Mouse (Mus musculus): Measurements from ENCODE around the gene Fam117a. TPM values are rescaled to one million over a fixed set of nuclear protein-coding genes. Genes with fewer than 3 reads are reported as not detected.

The Fam117a gene
- polyA plus RNA-seq, 1 experiment from 2014 or later = 3.0 TPM

GRCm38 (mm10) chr11:95380711-95381110 lies 43.9 kb downstream of the Fam117a start:
- Histone ChIP-seq H3K4me3 (ENCODE audit: low read length) (no peak overlapping the region), H3K9ac (ENCODE audit: low read depth, low read length) (no peak overlapping the region), H3K4me1 (ENCODE audit: control insufficient read depth, insufficient read depth, low read depth, low read length) (peaks cover 7% of the 10 kb centered on the region), H3K9me3 (ENCODE audit: control insufficient read depth, low read length) (no peaks in the 10 kb centered on the region), H3K36me3 (ENCODE audit: control insufficient read depth, insufficient read depth, low read length) (no peaks in the 10 kb centered on the region), H3K4me2 (ENCODE audit: low read length) (no peak overlapping the region), H3K27me3 (replicated peaks; ENCODE audit: control insufficient read depth, insufficient read depth, low read length) (no peaks in the 10 kb centered on the region), H3K27ac (ENCODE audit: low read depth, low read length) (no peak overlapping the region)
- no peak for ATAC-seq
- WGBS = 95% methylated on average over 7 of the region's 7 CpGs

GRCm38 (mm10) chr11:95381146-95381545 lies 44.3 kb downstream of the Fam117a start:
- Histone ChIP-seq H3K4me2 (ENCODE audit: low read length) (no peak overlapping the region), H3K4me3 (ENCODE audit: low read length) (no peak overlapping the region), H3K9me3 (ENCODE audit: control insufficient read depth, low read length) (no peaks in the 10 kb centered on the region), H3K27me3 (replicated peaks; ENCODE audit: control insufficient read depth, insufficient read depth, low read length) (no peaks in the 10 kb centered on the region), H3K36me3 (ENCODE audit: control insufficient read depth, insufficient read depth, low read length) (no peaks in the 10 kb centered on the region), H3K9ac (ENCODE audit: low read depth, low read length) (no peak overlapping the region), H3K4me1 (ENCODE audit: control insufficient read depth, insufficient read depth, low read depth, low read length) (peaks cover 11% of the 10 kb centered on the region), H3K27ac (ENCODE audit: low read depth, low read length) (no peak overlapping the region)
- no peak for ATAC-seq
- WGBS = 100% methylated on average over 1 of the region's 1 CpGs

- WGBS = 96% methylated on average over 5 of the region's 5 CpGs
- Histone ChIP-seq H3K36me3 (ENCODE audit: control insufficient read depth, insufficient read depth, low read length) (peaks cover 11% of the 10 kb centered on the region), H3K4me3 (ENCODE audit: low read length) (no peak overlapping the region), H3K9ac (ENCODE audit: low read depth, low read length) (no peak overlapping the region), H3K4me2 (ENCODE audit: low read length) (no peak overlapping the region), H3K27ac (ENCODE audit: low read depth, low read length) (no peak overlapping the region), H3K27me3 (replicated peaks; ENCODE audit: control insufficient read depth, insufficient read depth, low read length) (no peaks in the 10 kb centered on the region), H3K9me3 (ENCODE audit: control insufficient read depth, low read length) (no peaks in the 10 kb centered on the region), H3K4me1 (ENCODE audit: control insufficient read depth, insufficient read depth, low read depth, low read length) (peaks cover 12% of the 10 kb centered on the region)
- no peak for ATAC-seq
Observed at GRCm38 (mm10) chr11:95383331-95383986, 46.6 kb downstream of the Fam117a start.

- H3K27me3 ChIP-seq (replicated peaks; ENCODE audit: control insufficient read depth, insufficient read depth, low read length) = no peaks in the 10 kb centered on the region
- WGBS = 41% methylated on average over 9 of the region's 9 CpGs
- peak overlapping the region; percentile 90 for H3K4me3 ChIP-seq (ENCODE audit: low read length)
- H3K36me3 ChIP-seq (ENCODE audit: control insufficient read depth, insufficient read depth, low read length) = peaks cover 11% of the 10 kb centered on the region
- H3K27ac ChIP-seq (ENCODE audit: low read depth, low read length) = 0 out of 2 replicates have a peak overlapping the region, but pooled peaks have one; percentile 6
- ATAC-seq = no peak
- H3K9ac ChIP-seq (ENCODE audit: low read depth, low read length) = peak overlapping the region; percentile 47; the same call in 1 of the 2 replicates
- peak overlapping the region; percentile 46 for H3K4me2 ChIP-seq (ENCODE audit: low read length)
- no peaks in the 10 kb centered on the region for H3K9me3 ChIP-seq (ENCODE audit: control insufficient read depth, low read length)
- H3K4me1 ChIP-seq (ENCODE audit: control insufficient read depth, insufficient read depth, low read depth, low read length) = peaks cover 12% of the 10 kb centered on the region
Observed at GRCm38 (mm10) chr11:95384004-95384318, 47.1 kb downstream of the Fam117a start.

GRCm38 (mm10) chr11:95384319-95384972 lies 47.6 kb downstream of the Fam117a start, which contains the start of gene Slc35b1:
TSS of gene Slc35b1 (plus strand) at chr11:95384692.
- Histone ChIP-seq H3K9ac (ENCODE audit: low read depth, low read length) (peak within 1 kb of the TSS; percentile 81), H3K27ac (ENCODE audit: low read depth, low read length) (peak within 1 kb of the TSS; percentile 89), H3K4me1 (ENCODE audit: control insufficient read depth, insufficient read depth, low read depth, low read length) (peaks cover 12% of the 10 kb centered on the region), H3K36me3 (ENCODE audit: control insufficient read depth, insufficient read depth, low read length) (peaks cover 11% of the 10 kb centered on the region), H3K4me3 (ENCODE audit: low read length) (peak within 1 kb of the TSS; percentile 90), H3K27me3 (replicated peaks; ENCODE audit: control insufficient read depth, insufficient read depth, low read length) (no peaks in the 10 kb centered on the region), H3K4me2 (ENCODE audit: low read length) (peak within 1 kb of the TSS; percentile 75), H3K9me3 (ENCODE audit: control insufficient read depth, low read length) (no peaks in the 10 kb centered on the region)
- ATAC-seq = peak; percentile 96
- under 1% methylated on average over 42 of the region's 42 CpGs for WGBS

GRCm38 (mm10) chr11:95384973-95385320 lies 48.1 kb downstream of the Fam117a start:
- WGBS = 0% methylated on average over 14 of the region's 14 CpGs

GRCm38 (mm10) chr11:95387354-95387753 lies 50.5 kb downstream of the Fam117a start:
- Histone ChIP-seq H3K27ac (ENCODE audit: low read depth, low read length) (no peak overlapping the region), H3K36me3 (ENCODE audit: control insufficient read depth, insufficient read depth, low read length) (peaks cover 25% of the 10 kb centered on the region), H3K4me3 (ENCODE audit: low read length) (no peak overlapping the region), H3K4me1 (ENCODE audit: control insufficient read depth, insufficient read depth, low read depth, low read length) (peaks cover 16% of the 10 kb centered on the region), H3K9me3 (ENCODE audit: control insufficient read depth, low read length) (no peaks in the 10 kb centered on the region), H3K4me2 (ENCODE audit: low read length) (no peak overlapping the region), H3K27me3 (replicated peaks; ENCODE audit: control insufficient read depth, insufficient read depth, low read length) (no peaks in the 10 kb centered on the region), H3K9ac (ENCODE audit: low read depth, low read length) (no peak overlapping the region)
- WGBS = 93% methylated on average over 7 of the region's 7 CpGs
- ATAC-seq = no peak

More at GRCm38 (mm10) chr11:95384973-95385320, 48.1 kb downstream of the Fam117a start:
- H3K27ac ChIP-seq (ENCODE audit: low read depth, low read length) = peak overlapping the region; percentile 89
- H3K9me3 ChIP-seq (ENCODE audit: control insufficient read depth, low read length) = no peaks in the 10 kb centered on the region
- ATAC-seq = 0 out of 2 replicates have a peak, but pooled peaks have one; percentile 12
- peak overlapping the region; percentile 75 for H3K4me2 ChIP-seq (ENCODE audit: low read length)
- H3K9ac ChIP-seq (ENCODE audit: low read depth, low read length) = peak overlapping the region; percentile 81
- peaks cover 12% of the 10 kb centered on the region for H3K4me1 ChIP-seq (ENCODE audit: control insufficient read depth, insufficient read depth, low read depth, low read length)
- H3K4me3 ChIP-seq (ENCODE audit: low read length) = peak overlapping the region; percentile 90
- peaks cover 11% of the 10 kb centered on the region for H3K36me3 ChIP-seq (ENCODE audit: control insufficient read depth, insufficient read depth, low read length)
- H3K27me3 ChIP-seq (replicated peaks; ENCODE audit: control insufficient read depth, insufficient read depth, low read length) = no peaks in the 10 kb centered on the region

GRCm38 (mm10) chr11:95389006-95389405 lies 52.2 kb downstream of the Fam117a start:
- ATAC-seq = no peak
- Histone ChIP-seq H3K4me2 (ENCODE audit: low read length) (no peak overlapping the region), H3K4me1 (ENCODE audit: control insufficient read depth, insufficient read depth, low read depth, low read length) (peaks cover 15% of the 10 kb centered on the region), H3K9me3 (ENCODE audit: control insufficient read depth, low read length) (no peaks in the 10 kb centered on the region), H3K36me3 (ENCODE audit: control insufficient read depth, insufficient read depth, low read length) (peaks cover 25% of the 10 kb centered on the region), H3K27me3 (replicated peaks; ENCODE audit: control insufficient read depth, insufficient read depth, low read length) (no peaks in the 10 kb centered on the region), H3K4me3 (ENCODE audit: low read length) (no peak overlapping the region), H3K9ac (ENCODE audit: low read depth, low read length) (no peak overlapping the region), H3K27ac (ENCODE audit: low read depth, low read length) (no peak overlapping the region)
- 77% methylated on average over 3 of the region's 3 CpGs for WGBS

- H3K27me3 ChIP-seq (replicated peaks; ENCODE audit: control insufficient read depth, insufficient read depth, low read length) = no peaks in the 10 kb centered on the region
- no peak overlapping the region for H3K27ac ChIP-seq (ENCODE audit: low read depth, low read length)
- H3K4me3 ChIP-seq (ENCODE audit: low read length) = no peak overlapping the region
- no peak overlapping the region for H3K4me2 ChIP-seq (ENCODE audit: low read length)
- 98% methylated on average over 6 of the region's 6 CpGs for WGBS
- no peak for ATAC-seq
- no peak overlapping the region for H3K9ac ChIP-seq (ENCODE audit: low read depth, low read length)
- no peaks in the 10 kb centered on the region for H3K9me3 ChIP-seq (ENCODE audit: control insufficient read depth, low read length)
- peaks cover 25% of the 10 kb centered on the region for H3K36me3 ChIP-seq (ENCODE audit: control insufficient read depth, insufficient read depth, low read length)
- H3K4me1 ChIP-seq (ENCODE audit: control insufficient read depth, insufficient read depth, low read depth, low read length) = peaks cover 12% of the 10 kb centered on the region
Observed at GRCm38 (mm10) chr11:95390420-95390819, 53.6 kb downstream of the Fam117a start.
